Mouse (Mus musculus) central nervous system, embryonic 14 days (tissue): ENCODE data around the gene Rbm46. TPM values are rescaled to one million over a fixed set of nuclear protein-coding genes. Genes with fewer than 3 reads are reported as not detected.

ENCODE experiments used
- polyA plus RNA-seq: library from polyadenylated mRNA; depleted of rRNA; stranded (reverse); fragments of >200 nt; gene quantifications from 2 replicates; pipeline ENCODE4 v1.2.3, GENCODE M21; 2012; rRNA removed

Gene Rbm46
- polyA plus RNA-seq, result 0.84 and 1.3 TPM in 2 replicates

GRCm38 (mm10) chr3:82876372-82876739 lies at the start of gene Rbm46:
TSS of gene Rbm46 (minus strand) at chr3:82876483.

GRCm38 (mm10) chr3:82903613-82904205 lies 27.4 kb upstream of the Rbm46 start, which contains the start of gene Lrat:
TSS of gene Lrat (minus strand) at chr3:82903973.

Other genes with a start within 250 kb of the Rbm46 start
- gene Lrat, start 27.5 kb upstream of the Rbm46 start, polyA plus RNA-seq, result 0.05 and 0.09 TPM in 2 replicates
- 0.02 TPM in 1 of 2 replicates, not detected in the other for gene Fgg, start 131.2 kb upstream of the Rbm46 start, polyA plus RNA-seq
- gene Fga, start 149.6 kb upstream of the Rbm46 start, polyA plus RNA-seq, result 0.03 TPM in 1 of 2 replicates, not detected in the other
- gene Fgb, start 173.4 kb upstream of the Rbm46 start, polyA plus RNA-seq, result 0.01 and 0.04 TPM in 2 replicates
- gene Plrg1, start 179.0 kb upstream of the Rbm46 start, polyA plus RNA-seq, result 103 and 107 TPM in 2 replicates